Mouse (Mus musculus) heart, adult 18-20 months (tissue): ENCODE data around the gene Chpf2. TPM values are rescaled to one million over a fixed set of nuclear protein-coding genes. Genes with fewer than 3 reads are reported as not detected.

Source experiments
- microRNA-seq, 2 experiments: library from miRNA; unstranded; fragments of <30 nt; microRNA quantifications; one replicate each; pipeline ENCODE4 v1.2.0; 2022
- total RNA-seq, 2 experiments: library from RNA; stranded (reverse); gene quantifications; 2 replicates each; pipeline ENCODE4 v1.2.3; 2021

The Chpf2 gene
- total RNA-seq, 2 experiments from 2014 or later: 5.8 to 6.9 TPM

Small RNA genes lying within 50 kb of the gene (microRNA-seq; reads per million reads assigned to microRNA genes)
- 202 to 234 reads per million in 2 experiments for gene Mir671

Other genes with a start within 250 kb of the Chpf2 start
- gene Kcnh2, start 235.1 kb upstream of the Chpf2 start, total RNA-seq: 10 to 100 TPM; 52.6 to 61.1 TPM
- gene Nos3, start 221.9 kb upstream of the Chpf2 start, total RNA-seq: 10 to 100 TPM; 21.8 to 22.6 TPM
- 1 to 10 TPM in 1 of 2 experiments, under 1 TPM in 1; 0.75 to 1.4 TPM for gene Atg9b, start 194.6 kb upstream of the Chpf2 start, total RNA-seq
- 10 to 100 TPM; 87.2 to 90.7 TPM for gene Abcb8, start 193.1 kb upstream of the Chpf2 start, total RNA-seq
- gene Asic3, start 173.3 kb upstream of the Chpf2 start, total RNA-seq: not detected
- 10 to 100 TPM; 19.3 to 23.0 TPM for gene Cdk5, start 163.2 kb upstream of the Chpf2 start, total RNA-seq
- 10 to 100 TPM; 25.5 to 30.3 TPM for gene Slc4a2, start 162.9 kb upstream of the Chpf2 start, total RNA-seq
- 100 to 1,000 TPM; 288 to 330 TPM for gene Fastk, start 141.5 kb upstream of the Chpf2 start, total RNA-seq
- 10 to 100 TPM; 10.7 to 10.8 TPM for gene Tmub1, start 138.9 kb upstream of the Chpf2 start, total RNA-seq
- 10 to 100 TPM; 89.1 to 98.9 TPM for gene Agap3, start 134.6 kb upstream of the Chpf2 start, total RNA-seq
- gene Gbx1, start 59.5 kb upstream of the Chpf2 start, total RNA-seq: not detected
- gene Asb10, start 45.8 kb upstream of the Chpf2 start, total RNA-seq: 10 to 100 TPM; 83.7 to 90.6 TPM
- gene 4931409K22Rik, start 29.9 kb upstream of the Chpf2 start, total RNA-seq: not detected
- 10 to 100 TPM; 53.5 to 54.9 TPM for gene Abcf2, start 9.3 kb upstream of the Chpf2 start, total RNA-seq
- 10 to 100 TPM; 56.5 to 59.8 TPM for gene Smarcd3, start 37.7 kb downstream of the Chpf2 start, total RNA-seq
- 10 to 100 TPM; 35.4 to 41.2 TPM for gene Nub1, start 98.8 kb downstream of the Chpf2 start, total RNA-seq
- gene Wdr86, start 144.0 kb downstream of the Chpf2 start, total RNA-seq: under 1 TPM; 0.39 to 0.52 TPM
- gene Crygn, start 171.3 kb downstream of the Chpf2 start, total RNA-seq: not detected